Mouse (Mus musculus) stomach, postnatal 0 days (tissue): ENCODE data around the gene Dcst1. TPM values are rescaled to one million over a fixed set of nuclear protein-coding genes. Genes with fewer than 3 reads are reported as not detected.

Experiments used
- ATAC-seq: fragments of 200-750 bp; cut with Nextera tagmentation; 2 replicates; pipeline ENCODE4 v1.8.0; 2017; ENCODE audit not compliant: low FRiP score, low TSS enrichment
- DNase-seq: peaks from one replicate; pipeline ENCODE4 v3.0.0-alpha.2; 2016; ENCODE audit warnings: low spot score
- H3K27ac ChIP-seq: fragments of 300-500 bp; sonication (generic); replicated peaks from 2 replicates; pipeline ENCODE4 v1.5.1; 2014; ENCODE audit warnings: mild to moderate bottlenecking, control low read depth
- H3K27me3 ChIP-seq: fragments of 300-500 bp; sonication (generic); 2 replicates; pipeline ENCODE4 v1.6.1; 2014; ENCODE audit warnings: low read length; ENCODE audit not compliant: control insufficient read depth, insufficient read depth
- H3K36me3 ChIP-seq: fragments of 300-500 bp; sonication (generic); 2 replicates; pipeline ENCODE4 v1.6.1; 2014; ENCODE audit warnings: low read length, mixed read lengths; ENCODE audit not compliant: control insufficient read depth, insufficient read depth
- H3K4me1 ChIP-seq: fragments of 300-500 bp; sonication (generic); replicated peaks from 2 replicates; pipeline ENCODE4 v1.6.1; 2014; ENCODE audit warnings: antibody characterized with exemption; ENCODE audit not compliant: control insufficient read depth, insufficient read depth
- H3K4me2 ChIP-seq: fragments of 300-500 bp; sonication (generic); replicated peaks from 2 replicates; pipeline ENCODE4 v1.6.1; 2014; ENCODE audit warnings: low read depth, mild to moderate bottlenecking, control low read depth, moderate library complexity
- H3K4me3 ChIP-seq: fragments of 300-500 bp; sonication (generic); 2 replicates; pipeline ENCODE4 v1.5.1; 2014; ENCODE audit warnings: low read depth, low read length, control low read depth
- H3K9ac ChIP-seq: fragments of 300-500 bp; sonication (generic); 2 replicates; pipeline ENCODE4 v1.6.1; 2014; ENCODE audit warnings: mild to moderate bottlenecking, low read length, control low read depth, mixed read lengths
- H3K9me3 ChIP-seq: fragments of 300-500 bp; sonication (generic); 2 replicates; pipeline ENCODE4 v1.6.1; 2016; ENCODE audit warnings: low read length; ENCODE audit not compliant: control insufficient read depth
- CTCF ChIP-seq: IDR thresholded peaks from 2 replicates; pipeline ENCODE4 v1.5.1; 2016; ENCODE audit warnings: antibody characterized with exemption, low read depth, mild to moderate bottlenecking, moderate library complexity
- EP300 ChIP-seq: optimal IDR thresholded peaks from 2 replicates; pipeline ENCODE3; 2016; ENCODE audit warnings: antibody characterized with exemption
- WGBS: fragments of 180-500 bp; shearing (Covaris S2); extraction: QIAGEN DNeasy Blood & Tissue Kit; methylation state at CpG from one replicate; pipeline ENCODE4 v1.1.7; 2014; 5-methylcytosine and 5-hydroxymethylcytosine counted together
- polyA plus RNA-seq: library from polyadenylated mRNA; unstranded; fragments of >200 nt; fragmentation: Nextera tagmentation; extraction: Ambion mirVana; gene quantifications from 2 replicates; pipeline ENCODE4 v1.2.1, GENCODE M21; 2015

The Dcst1 gene
- polyA plus RNA-seq, 1 experiment from 2014 or later, result 0.29 TPM

GRCm38 (mm10) chr3:89381233-89381632, 16.2 kb upstream of the Dcst1 start:
- no peak overlapping the region for H3K9ac ChIP-seq
- H3K4me1 ChIP-seq, result peaks cover 8% of the 10 kb centered on the region
- TF ChIP-seq CTCF (no peak), EP300 (no peak)
- no peak overlapping the region for H3K4me2 ChIP-seq
- ATAC-seq (no peak), DNase-seq (no peak)
- no peak overlapping the region for H3K4me3 ChIP-seq
- WGBS, result 78% methylated on average over 11 of the region's 11 CpGs
- peaks cover 7% of the 10 kb centered on the region for H3K36me3 ChIP-seq
- no peaks in the 10 kb centered on the region for H3K9me3 ChIP-seq
- H3K27me3 ChIP-seq, result no peaks in the 10 kb centered on the region
- no peak overlapping the region for H3K27ac ChIP-seq

GRCm38 (mm10) chr3:89380711-89381110, 15.7 kb upstream of the Dcst1 start:
- no peak overlapping the region for H3K9ac ChIP-seq

GRCm38 (mm10) chr3:89380291-89380690, 15.2 kb upstream of the Dcst1 start:
- no peak overlapping the region for H3K4me3 ChIP-seq
- no peak overlapping the region for H3K9ac ChIP-seq
- H3K27me3 ChIP-seq, result no peaks in the 10 kb centered on the region
- 91% methylated on average over 14 of the region's 14 CpGs for WGBS
- ATAC-seq, result no peak
- peaks cover 7% of the 10 kb centered on the region for H3K36me3 ChIP-seq
- H3K9me3 ChIP-seq, result no peaks in the 10 kb centered on the region
- H3K4me2 ChIP-seq, result no peak overlapping the region
- DNase-seq, result no peak
- H3K27ac ChIP-seq, result no peak overlapping the region
- peaks cover 8% of the 10 kb centered on the region for H3K4me1 ChIP-seq
- TF ChIP-seq CTCF (no peak), EP300 (no peak)

More at GRCm38 (mm10) chr3:89380711-89381110, 15.7 kb upstream of the Dcst1 start:
- ATAC-seq, result no peak
- Histone ChIP-seq H3K4me1 (peaks cover 8% of the 10 kb centered on the region), H3K9me3 (no peaks in the 10 kb centered on the region), H3K27ac (no peak overlapping the region), H3K27me3 (no peaks in the 10 kb centered on the region), H3K4me3 (no peak overlapping the region), H3K36me3 (peaks cover 7% of the 10 kb centered on the region), H3K4me2 (no peak overlapping the region)
- TF ChIP-seq EP300 (no peak), CTCF (no peak)
- WGBS, result 92% methylated on average over 18 of the region's 18 CpGs
- no peak for DNase-seq

GRCm38 (mm10) chr3:89379388-89380131, 14.5 kb upstream of the Dcst1 start:
- 84% methylated on average over 31 of the region's 31 CpGs for WGBS
- Histone ChIP-seq H3K4me1 (peaks cover 4% of the 10 kb centered on the region), H3K9ac (no peak overlapping the region), H3K27me3 (no peaks in the 10 kb centered on the region), H3K36me3 (peaks cover 7% of the 10 kb centered on the region), H3K4me2 (no peak overlapping the region), H3K27ac (peak overlapping the region; percentile 80; the same call in 1 of the 2 replicates), H3K4me3 (no peak overlapping the region), H3K9me3 (no peaks in the 10 kb centered on the region)
- DNase-seq (no peak), ATAC-seq (no peak)
- TF ChIP-seq CTCF (no peak), EP300 (no peak)

- WGBS, result 2% methylated on average over 28 of the region's 29 CpGs
These were observed 13.5 kb upstream of the Dcst1 start for GRCm38 (mm10) chr3:89378394-89379067.

GRCm38 (mm10) chr3:89377831-89378230, 12.8 kb upstream of the Dcst1 start:
- Histone ChIP-seq H3K36me3 (peaks cover 7% of the 10 kb centered on the region), H3K9me3 (no peaks in the 10 kb centered on the region), H3K9ac (peak overlapping the region; percentile 52), H3K4me2 (peak overlapping the region; percentile 52), H3K27ac (peak overlapping the region; percentile 80), H3K4me1 (peaks cover 4% of the 10 kb centered on the region), H3K4me3 (no peak overlapping the region), H3K27me3 (no peaks in the 10 kb centered on the region)
- ATAC-seq (peak; percentile 8), DNase-seq (no peak)
- WGBS, result 66% methylated on average over 4 of the region's 4 CpGs
- TF ChIP-seq CTCF (no peak), EP300 (no peak)

More at GRCm38 (mm10) chr3:89378394-89379067, 13.5 kb upstream of the Dcst1 start:
- H3K27me3 ChIP-seq, result no peaks in the 10 kb centered on the region
- no peaks in the 10 kb centered on the region for H3K9me3 ChIP-seq
- peaks cover 7% of the 10 kb centered on the region for H3K36me3 ChIP-seq
- ATAC-seq (peak; percentile 96), DNase-seq (peak; percentile 96)
- H3K4me3 ChIP-seq, result peak overlapping the region; percentile 41
- peak overlapping the region; percentile 80 for H3K27ac ChIP-seq
- peak overlapping the region; percentile 52 for H3K4me2 ChIP-seq
- TF ChIP-seq CTCF (peak; percentile 94), EP300 (peak; percentile 96)
- H3K4me1 ChIP-seq, result peaks cover 4% of the 10 kb centered on the region
- peak overlapping the region; percentile 52 for H3K9ac ChIP-seq
